Mouse (Mus musculus) forebrain, embryonic 16.5 days (tissue): ENCODE data around the gene Gm4498. TPM values are rescaled to one million over a fixed set of nuclear protein-coding genes. Genes with fewer than 3 reads are reported as not detected.
"Not testable (repeated sequence)": the region's sequence is repeated elsewhere in the genome, so short reads cannot be mapped to it uniquely, and the experiment has no call there.

Experiments
- ATAC-seq: fragments of 200-750 bp; cut with Nextera tagmentation; 2 replicates; pipeline ENCODE4 v1.8.0; 2017; ENCODE audit warnings: mild to moderate bottlenecking, moderate library complexity
- H3K27ac ChIP-seq: fragments of 300-500 bp; sonication (generic); 2 replicates; pipeline ENCODE4 v1.5.1; 2014; ENCODE audit warnings: low read length, control low read depth
- H3K27me3 ChIP-seq: fragments of 300-500 bp; sonication (generic); replicated peaks from 2 replicates; pipeline ENCODE4 v1.6.1; 2014; ENCODE audit warnings: low read length; ENCODE audit not compliant: control insufficient read depth, insufficient read depth
- H3K36me3 ChIP-seq: fragments of 300-500 bp; sonication (generic); 2 replicates; pipeline ENCODE4 v1.6.1; 2014; ENCODE audit not compliant: control insufficient read depth, insufficient read depth
- H3K4me1 ChIP-seq: fragments of 300-500 bp; sonication (generic); replicated peaks from 2 replicates; pipeline ENCODE4 v1.6.1; 2014; ENCODE audit warnings: low read length; ENCODE audit not compliant: control insufficient read depth, insufficient read depth
- H3K4me2 ChIP-seq: fragments of 300-500 bp; sonication (generic); 2 replicates; pipeline ENCODE4 v1.6.1; 2014; ENCODE audit warnings: mild to moderate bottlenecking, low read length, control low read depth
- H3K4me3 ChIP-seq: fragments of 300-500 bp; sonication (generic); replicated peaks from 2 replicates; pipeline ENCODE4 v1.5.1; 2014; ENCODE audit warnings: mild to moderate bottlenecking, low read length, control low read depth
- H3K9ac ChIP-seq: fragments of 300-500 bp; sonication (generic); replicated peaks from 2 replicates; pipeline ENCODE4 v1.6.1; 2014; ENCODE audit warnings: low read depth, low read length, control low read depth
- H3K9me3 ChIP-seq: fragments of 300-500 bp; sonication (generic); 2 replicates; pipeline ENCODE4 v1.6.1; 2016; ENCODE audit warnings: low read length; ENCODE audit not compliant: control insufficient read depth
- WGBS: fragments of 180-500 bp; shearing (Covaris S2); extraction: QIAGEN DNeasy Blood & Tissue Kit; methylation state at CpG from one replicate; pipeline ENCODE4 v1.1.7; 2014; 5-methylcytosine and 5-hydroxymethylcytosine counted together
- polyA plus RNA-seq: library from polyadenylated mRNA; unstranded; fragments of >200 nt; fragmentation: Nextera tagmentation; extraction: Ambion mirVana; gene quantifications from 2 replicates; pipeline ENCODE4 v1.2.1, GENCODE M21; 2015

Gene Gm4498
- polyA plus RNA-seq = not detected in 2 replicates

DNA sequence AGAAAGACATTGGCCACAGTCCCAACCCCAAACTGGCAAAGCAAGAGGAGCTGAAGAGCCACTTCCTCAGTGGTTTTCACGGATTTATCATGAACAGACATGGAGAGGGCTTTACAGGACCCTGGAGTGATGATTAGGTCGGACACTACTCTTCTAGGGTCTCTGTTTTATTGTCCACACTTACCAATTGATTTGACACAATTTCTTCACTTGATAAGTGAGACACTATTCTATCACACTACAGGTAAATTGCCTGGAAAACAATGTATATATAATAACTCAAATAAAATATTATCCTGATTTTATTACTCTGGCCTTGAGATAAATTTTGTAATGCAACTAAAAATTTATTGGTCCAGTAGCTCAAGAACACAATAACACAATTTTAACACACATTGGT, at the start of gene Gm4498:
TSS of gene Gm4498 (minus strand) at position 101 of the 400 bp plus-strand sequence.
- WGBS = no CpG with 5 or more reads among the region's 2 CpGs
- not testable (repeated sequence) for H3K36me3 ChIP-seq, H3K27ac ChIP-seq, H3K9ac ChIP-seq, H3K27me3 ChIP-seq, H3K4me2 ChIP-seq, ATAC-seq, H3K9me3 ChIP-seq, H3K4me3 ChIP-seq, H3K4me1 ChIP-seq

DNA sequence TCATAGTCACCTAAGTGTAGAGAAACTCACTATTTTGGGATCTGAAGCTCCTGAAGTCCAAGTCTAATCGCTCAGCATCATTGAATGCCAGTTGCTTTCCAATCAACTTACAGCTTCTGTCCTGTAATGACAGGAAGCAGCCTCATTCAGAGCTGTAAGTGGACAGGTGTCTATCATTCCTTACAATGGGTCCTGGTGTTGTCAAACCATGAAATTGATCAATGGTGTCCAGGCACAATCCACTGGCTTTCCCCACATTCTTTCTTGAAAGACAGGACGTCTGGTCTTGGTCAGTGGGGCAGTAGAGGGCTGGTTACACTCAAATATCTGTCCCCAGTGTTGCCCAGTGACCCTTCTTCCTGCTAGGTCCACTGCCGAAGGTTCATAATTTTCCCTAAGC, 29.1 kb upstream of the Gm4498 start, which contains the start of gene Gm5890:
TSS of gene Gm5890 (minus strand) at position 101 of the 400 bp plus-strand sequence.
- H3K27me3 ChIP-seq, H3K9ac ChIP-seq, H3K27ac ChIP-seq, H3K36me3 ChIP-seq, H3K9me3 ChIP-seq, H3K4me3 ChIP-seq, H3K4me1 ChIP-seq, H3K4me2 ChIP-seq, ATAC-seq: not testable (repeated sequence)
- no CpG with 5 or more reads among the region's 3 CpGs for WGBS

DNA sequence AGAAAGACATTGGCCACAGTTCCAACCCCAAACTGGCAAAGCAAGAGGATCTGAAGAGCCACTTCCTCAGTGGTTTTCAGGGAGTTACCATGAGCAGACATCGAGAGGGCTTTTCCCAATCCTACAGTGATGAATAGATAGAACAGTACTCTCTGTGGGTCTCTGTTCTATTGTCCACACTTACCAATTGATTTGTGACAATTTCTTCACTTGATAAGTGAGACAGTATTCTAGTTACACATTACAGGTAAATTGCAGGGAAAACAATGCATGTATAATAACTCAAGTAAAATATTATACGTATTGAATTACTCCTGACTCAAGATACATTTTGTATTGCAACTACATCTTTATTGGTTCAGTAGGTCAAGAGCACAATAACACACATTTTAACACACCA, 28.1 kb downstream of the Gm4498 start, which contains the start of gene Gm6164:
TSS of gene Gm6164 (minus strand) at position 101 of the 400 bp plus-strand sequence.
- WGBS = no CpG with 5 or more reads among the region's 2 CpGs
- H3K36me3 ChIP-seq, ATAC-seq, H3K27ac ChIP-seq, H3K27me3 ChIP-seq, H3K9me3 ChIP-seq, H3K4me3 ChIP-seq, H3K9ac ChIP-seq, H3K4me2 ChIP-seq, H3K4me1 ChIP-seq: not testable (repeated sequence)

DNA sequence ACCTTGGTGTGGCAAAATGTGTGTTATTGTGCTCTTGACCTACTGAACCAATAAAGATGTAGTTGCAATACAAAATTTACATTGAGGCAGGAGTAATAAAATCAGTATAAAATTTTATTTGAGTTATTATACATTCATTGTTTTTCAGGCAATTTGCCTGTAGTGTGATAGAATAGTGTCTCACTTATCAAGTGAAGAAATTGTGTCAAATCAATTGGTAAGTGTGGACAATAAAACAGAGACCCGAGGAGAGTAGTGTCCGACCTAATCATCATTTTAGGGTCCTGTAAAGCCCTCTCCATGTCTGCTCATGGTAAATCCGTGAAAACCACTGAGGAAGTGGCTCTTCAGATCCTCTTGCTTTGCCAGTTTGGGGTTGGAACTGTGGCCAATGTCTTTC, 40.2 kb downstream of the Gm4498 start, which contains the start of gene Vmn1r95:
TSS of gene Vmn1r95 (plus strand) at position 301 of the 400 bp plus-strand sequence.
- not testable (repeated sequence) for ATAC-seq, H3K27ac ChIP-seq, H3K4me1 ChIP-seq, H3K4me3 ChIP-seq, H3K27me3 ChIP-seq, H3K9ac ChIP-seq, H3K9me3 ChIP-seq, H3K36me3 ChIP-seq, H3K4me2 ChIP-seq
- WGBS = no CpG with 5 or more reads among the region's 3 CpGs

Other genes with a start within 250 kb of the Gm4498 start
- gene Nlrp9b, start 242.4 kb downstream of the Gm4498 start, polyA plus RNA-seq = not detected in 2 replicates
- not detected in 2 replicates for gene Vmn1r91, start 134.1 kb downstream of the Gm4498 start, polyA plus RNA-seq
- gene Gm16442, start 111.2 kb downstream of the Gm4498 start, polyA plus RNA-seq = not detected in 2 replicates
- not detected in 2 replicates for gene Vmn1r93, start 94.7 kb downstream of the Gm4498 start, polyA plus RNA-seq
- not detected in 2 replicates for gene Vmn1r94, start 65.5 kb downstream of the Gm4498 start, polyA plus RNA-seq
- gene Vmn1r95, start 40.1 kb downstream of the Gm4498 start, polyA plus RNA-seq = not detected in 2 replicates
- gene Gm6164, start 28.2 kb downstream of the Gm4498 start, polyA plus RNA-seq = not detected in 2 replicates
- not detected in 2 replicates for gene Gm5890, start 29.0 kb upstream of the Gm4498 start, polyA plus RNA-seq
- not detected in 2 replicates for gene Gm4133, start 100.2 kb upstream of the Gm4498 start, polyA plus RNA-seq
- gene Gm5728, start 141.6 kb upstream of the Gm4498 start, polyA plus RNA-seq = not detected in 2 replicates
- gene Vmn1r100, start 184.1 kb upstream of the Gm4498 start, polyA plus RNA-seq = not detected in 2 replicates
- not detected in 2 replicates for gene Vmn1r101, start 208.8 kb upstream of the Gm4498 start, polyA plus RNA-seq
- gene Gm10670, start 241.1 kb upstream of the Gm4498 start, polyA plus RNA-seq = not detected in 2 replicates